Mouse (Mus musculus) brown adipose tissue, adult 24 weeks (tissue): ENCODE measurements around the gene Cacna2d3. TPM values are rescaled to one million over a fixed set of nuclear protein-coding genes. Genes with fewer than 3 reads are reported as not detected.

Experiments used
- H3K27ac ChIP-seq: fragments of 200-500 bp; replicated peaks from 2 replicates; pipeline ENCODE4 v1.5.1; 2012; ENCODE audit warnings: low read depth, mild to moderate bottlenecking, low read length
- H3K4me1 ChIP-seq: fragments of 200-500 bp; 2 replicates; pipeline ENCODE4 v1.6.1; 2012; ENCODE audit warnings: low read length, mixed read lengths; ENCODE audit not compliant: control insufficient read depth, insufficient read depth, insufficient read length
- H3K4me3 ChIP-seq: fragments of 200-500 bp; 2 replicates; pipeline ENCODE4 v1.5.1; 2012; ENCODE audit warnings: low read depth, mild to moderate bottlenecking, low read length, moderate library complexity; ENCODE audit not compliant: insufficient read depth
- polyA plus RNA-seq: library from polyadenylated mRNA; stranded (reverse); fragments of >200 nt; gene quantifications from 2 replicates; pipeline ENCODE4 v1.2.4, GENCODE M21; 2012; ENCODE audit not compliant: missing spikeins, insufficient read depth, insufficient read length

The Cacna2d3 gene
- polyA plus RNA-seq, 1 experiment: not detected

DNA sequence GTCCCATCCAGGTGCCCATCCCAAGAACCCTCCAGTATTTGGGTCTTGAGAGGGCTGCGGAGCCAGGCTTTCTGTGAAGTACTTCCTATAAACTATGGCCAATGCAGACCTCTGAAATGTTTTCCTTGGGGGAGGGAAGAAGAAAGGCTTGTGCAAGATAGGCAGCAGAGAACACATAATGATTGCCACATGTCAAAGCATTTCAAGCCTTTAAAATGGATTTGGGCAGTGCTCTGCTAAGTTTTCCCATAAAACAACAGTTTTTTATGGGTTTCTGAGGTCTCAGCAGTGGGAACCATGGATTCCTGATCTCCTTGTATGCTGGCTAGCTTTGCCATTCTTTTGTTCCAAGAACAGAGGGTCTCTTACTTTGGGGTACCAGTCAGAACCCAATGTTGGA is 834.3 kb downstream of the Cacna2d3 start:
- H3K4me3 ChIP-seq: no peak overlapping the region
- H3K27ac ChIP-seq: no peak overlapping the region
- no peaks in the 10 kb centered on the region for H3K4me1 ChIP-seq

DNA sequence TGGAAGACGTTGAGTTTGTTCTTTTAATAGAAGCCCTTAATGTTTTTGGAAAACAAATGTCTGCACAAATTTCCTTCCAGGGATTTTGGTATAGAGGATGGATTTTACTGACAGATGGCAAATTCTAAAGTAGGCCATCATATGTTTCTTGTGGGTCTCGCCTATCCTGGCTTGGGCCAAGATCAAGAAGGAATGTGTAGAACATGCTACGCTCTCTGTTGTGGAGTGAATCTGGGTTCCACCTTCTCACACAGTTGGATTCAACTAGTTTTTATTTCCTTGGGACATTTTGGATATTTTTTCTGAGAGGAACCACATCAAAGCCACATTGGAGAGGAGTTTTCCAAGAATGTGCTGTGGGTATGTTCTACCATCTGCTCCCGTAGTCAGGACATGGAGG is 835.0 kb downstream of the Cacna2d3 start:
- H3K4me3 ChIP-seq: no peak overlapping the region
- no peaks in the 10 kb centered on the region for H3K4me1 ChIP-seq
- no peak overlapping the region for H3K27ac ChIP-seq

DNA sequence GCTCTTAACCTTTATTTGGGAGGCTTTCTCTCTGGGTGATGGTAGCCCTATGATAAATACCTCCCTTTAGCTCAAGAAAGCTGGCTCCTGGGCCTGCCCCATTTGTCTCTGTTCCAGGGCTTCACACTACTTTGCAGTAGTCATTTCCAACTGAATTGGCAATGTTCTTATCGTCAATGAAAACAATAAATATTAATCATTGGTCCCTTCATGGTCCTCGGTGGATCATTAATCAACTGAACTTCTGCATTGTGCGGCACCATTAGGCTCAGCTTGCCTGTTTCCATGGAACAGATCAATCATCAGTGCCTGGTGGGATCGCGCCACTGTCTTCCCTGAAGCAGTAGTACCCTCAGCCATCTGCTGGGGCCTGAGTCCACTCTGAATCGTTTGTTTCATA is 850.7 kb downstream of the Cacna2d3 start:
- Histone ChIP-seq H3K27ac (no peak overlapping the region), H3K4me3 (no peak overlapping the region), H3K4me1 (no peaks in the 10 kb centered on the region)

DNA sequence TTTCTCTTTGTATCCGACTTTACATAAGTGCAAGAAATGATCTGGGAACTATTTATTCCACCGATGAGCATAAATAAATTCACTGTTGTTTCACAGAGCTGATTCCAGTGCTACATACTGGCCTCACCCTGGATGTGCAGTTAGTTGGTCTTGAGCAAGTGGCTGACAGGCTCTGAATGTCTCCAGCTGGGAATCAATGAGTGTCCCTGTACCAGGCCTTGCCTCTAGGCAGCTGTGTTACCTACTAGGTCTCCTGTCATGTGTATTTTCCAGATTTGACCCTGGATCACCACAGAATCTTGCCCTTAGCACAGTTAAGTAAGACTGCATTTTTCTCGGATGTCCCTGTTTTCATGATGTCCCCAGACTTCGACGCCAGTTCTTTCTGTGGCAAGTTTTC is 851.3 kb downstream of the Cacna2d3 start:
- Histone ChIP-seq H3K4me3 (no peak overlapping the region), H3K4me1 (no peaks in the 10 kb centered on the region), H3K27ac (no peak overlapping the region)

DNA sequence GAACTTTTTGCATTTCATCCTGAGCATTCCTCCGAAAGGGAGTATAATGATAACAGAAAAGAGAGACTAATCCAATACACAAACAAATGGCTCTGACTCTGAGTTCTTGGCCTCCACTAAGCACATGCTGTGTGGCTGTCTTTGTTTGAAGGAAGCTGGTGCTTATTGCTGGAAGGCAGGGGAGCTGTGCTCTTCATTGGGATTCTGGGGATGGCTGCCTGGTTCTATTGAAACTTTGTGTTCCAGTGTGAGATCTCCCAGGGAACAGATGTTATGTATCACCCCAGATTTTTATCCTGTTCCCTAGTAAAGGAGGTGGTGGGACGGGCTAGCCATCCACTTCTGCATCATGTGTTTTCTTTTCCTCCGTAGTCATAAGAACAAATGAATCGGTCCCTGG is 856.7 kb downstream of the Cacna2d3 start:
- no peaks in the 10 kb centered on the region for H3K4me1 ChIP-seq
- H3K27ac ChIP-seq: no peak overlapping the region
- H3K4me3 ChIP-seq: no peak overlapping the region

DNA sequence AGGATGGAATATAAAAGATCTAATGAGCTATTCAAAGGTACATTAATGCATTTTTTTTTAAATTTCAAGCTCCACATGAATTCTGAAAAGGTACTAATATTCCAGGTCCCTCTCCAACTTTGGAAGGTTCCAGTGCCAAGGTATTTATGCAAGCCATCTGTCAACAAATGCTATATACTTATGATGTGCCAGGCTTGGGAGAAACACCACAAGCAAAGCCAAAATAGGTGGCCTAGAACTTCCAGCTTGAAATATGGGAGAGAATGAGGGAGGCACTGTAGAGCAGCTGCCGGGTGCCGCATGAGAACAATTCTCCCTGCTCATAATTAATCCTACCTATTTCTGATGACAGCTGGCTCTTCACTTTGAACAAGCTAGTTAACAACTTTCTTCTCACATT is 860.5 kb downstream of the Cacna2d3 start:
- no peak overlapping the region for H3K27ac ChIP-seq
- H3K4me1 ChIP-seq: no peaks in the 10 kb centered on the region
- no peak overlapping the region for H3K4me3 ChIP-seq

Other genes starting within 250 kb of the Cacna2d3 start
- 242 and 250 TPM in 2 replicates for gene Selenok, start 246.4 kb upstream of the Cacna2d3 start, polyA plus RNA-seq